Mouse (Mus musculus): Measurements from ENCODE around the gene Emb.
"Not testable (repeated sequence)": the region's sequence is repeated elsewhere in the genome, so short reads cannot be mapped to it uniquely, and the experiment has no call there.

The Emb gene

DNA sequence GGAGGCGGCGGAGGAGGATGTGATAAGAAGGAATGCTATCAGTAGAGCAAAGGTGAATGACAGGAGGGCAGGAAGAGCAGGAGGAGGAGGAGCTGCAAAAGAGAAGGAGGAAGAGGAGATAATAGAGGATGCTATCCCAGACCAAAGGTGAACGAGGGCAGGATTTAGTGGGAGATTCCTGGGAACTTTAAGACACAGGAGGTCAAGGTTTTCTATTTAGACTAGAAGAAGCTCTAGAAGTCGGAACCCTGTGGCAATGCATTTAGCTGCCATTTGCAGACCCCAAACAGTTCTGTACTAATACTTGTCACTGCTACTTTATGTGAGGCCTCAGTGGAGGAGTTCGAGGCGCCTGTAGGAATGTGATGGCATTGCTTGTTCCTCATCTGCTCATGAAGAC, at the start of gene Emb:
TSS of gene Emb (plus strand) at position 301 of the 400 bp plus-strand sequence.
- DNase-seq: no peak

DNA sequence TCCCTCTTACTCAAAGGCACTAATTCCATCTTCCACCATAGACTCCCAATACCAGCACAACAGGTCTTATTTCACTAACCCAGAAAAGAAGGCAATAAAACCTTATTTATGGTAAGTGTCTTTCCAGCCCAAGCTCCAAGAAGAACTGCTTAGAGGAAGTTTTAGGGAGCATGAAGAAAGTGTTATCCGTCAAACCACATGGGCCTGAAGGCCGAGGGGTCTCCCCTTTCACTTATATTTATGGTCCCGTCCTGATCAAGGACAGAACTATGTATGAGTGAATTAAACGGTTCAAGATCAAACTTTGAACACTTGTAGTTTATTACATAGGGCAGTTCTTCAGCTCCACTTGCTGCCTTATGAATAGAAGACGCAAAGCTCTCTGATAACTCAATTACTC, 44.4 kb upstream of the Emb start:
- DNase-seq: no peak

DNA sequence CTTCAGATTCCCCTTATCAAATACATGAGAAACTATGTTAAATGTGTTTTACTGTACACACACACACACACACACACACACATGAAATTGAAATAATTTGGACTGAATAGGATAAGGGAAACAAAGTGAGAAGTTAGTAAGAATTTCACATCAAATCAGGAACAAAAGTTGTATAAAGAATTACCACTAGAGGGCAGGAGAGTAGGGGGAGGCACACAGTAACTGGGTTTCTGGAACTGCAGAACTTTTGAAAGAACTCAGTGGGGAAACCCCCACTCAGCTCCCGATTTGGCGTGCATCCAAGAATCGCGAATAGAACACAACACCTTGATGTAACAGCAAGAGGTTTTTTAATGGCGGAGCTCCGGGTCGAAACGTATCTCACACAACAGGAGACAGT, 43.3 kb upstream of the Emb start:
- no peak for DNase-seq

DNA sequence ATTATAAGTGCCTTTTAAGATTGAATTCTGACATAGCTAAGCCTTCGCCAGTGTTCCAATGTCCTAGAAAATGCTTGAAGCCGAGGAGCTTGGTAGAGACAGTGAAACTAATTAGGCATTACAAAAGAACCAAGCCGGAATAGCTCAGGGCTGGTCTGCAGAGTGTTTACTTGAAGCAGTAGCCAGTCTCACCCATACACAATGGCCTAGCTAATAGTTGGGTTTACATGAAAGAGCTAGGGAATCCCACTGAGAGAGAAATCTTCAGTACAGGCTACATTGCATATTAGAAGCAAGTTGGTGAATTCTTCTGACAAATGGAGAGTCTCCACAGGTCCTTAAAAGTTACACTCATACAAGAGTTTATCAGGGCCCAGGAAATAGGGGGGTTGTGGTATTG, 27.4 kb upstream of the Emb start:
- not testable (repeated sequence) for DNase-seq

GRCm38 (mm10) chr13:117183288-117183687, 25.0 kb upstream of the Emb start:
- no peak for DNase-seq

- DNase-seq: no peak
Measured at GRCm38 (mm10) chr13:117185329-117185728, 23.0 kb upstream of the Emb start.

GRCm38 (mm10) chr13:117192161-117192560, 16.2 kb upstream of the Emb start:
- no peak for DNase-seq

DNA sequence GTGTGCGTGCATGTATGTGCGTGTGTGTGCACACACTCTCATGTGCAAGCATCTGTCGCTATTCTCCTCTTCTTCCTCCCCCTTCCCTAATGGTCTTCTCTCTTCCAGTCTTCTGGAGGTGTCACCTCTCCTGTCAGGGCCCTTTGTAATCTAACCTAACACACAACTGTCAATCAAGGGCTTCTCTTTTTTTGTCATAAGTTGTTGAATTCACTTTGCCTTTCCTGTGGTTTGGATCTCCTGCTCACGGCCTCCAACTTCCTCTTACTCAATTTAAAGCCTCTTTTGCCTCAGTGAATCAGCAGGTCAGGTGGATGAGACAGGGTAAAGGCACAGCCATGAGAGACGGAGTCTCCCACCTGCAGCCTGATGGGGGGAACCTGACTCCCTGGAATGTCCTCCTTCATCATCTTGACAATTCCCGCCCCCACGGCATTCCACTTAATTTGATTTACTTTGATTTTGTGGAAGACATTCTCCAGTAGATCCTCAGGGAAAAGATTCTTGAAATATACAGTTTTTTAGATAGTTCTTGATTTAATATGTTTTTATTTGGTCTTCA, 14.8 kb upstream of the Emb start:
- DNase-seq: no peak

DNA sequence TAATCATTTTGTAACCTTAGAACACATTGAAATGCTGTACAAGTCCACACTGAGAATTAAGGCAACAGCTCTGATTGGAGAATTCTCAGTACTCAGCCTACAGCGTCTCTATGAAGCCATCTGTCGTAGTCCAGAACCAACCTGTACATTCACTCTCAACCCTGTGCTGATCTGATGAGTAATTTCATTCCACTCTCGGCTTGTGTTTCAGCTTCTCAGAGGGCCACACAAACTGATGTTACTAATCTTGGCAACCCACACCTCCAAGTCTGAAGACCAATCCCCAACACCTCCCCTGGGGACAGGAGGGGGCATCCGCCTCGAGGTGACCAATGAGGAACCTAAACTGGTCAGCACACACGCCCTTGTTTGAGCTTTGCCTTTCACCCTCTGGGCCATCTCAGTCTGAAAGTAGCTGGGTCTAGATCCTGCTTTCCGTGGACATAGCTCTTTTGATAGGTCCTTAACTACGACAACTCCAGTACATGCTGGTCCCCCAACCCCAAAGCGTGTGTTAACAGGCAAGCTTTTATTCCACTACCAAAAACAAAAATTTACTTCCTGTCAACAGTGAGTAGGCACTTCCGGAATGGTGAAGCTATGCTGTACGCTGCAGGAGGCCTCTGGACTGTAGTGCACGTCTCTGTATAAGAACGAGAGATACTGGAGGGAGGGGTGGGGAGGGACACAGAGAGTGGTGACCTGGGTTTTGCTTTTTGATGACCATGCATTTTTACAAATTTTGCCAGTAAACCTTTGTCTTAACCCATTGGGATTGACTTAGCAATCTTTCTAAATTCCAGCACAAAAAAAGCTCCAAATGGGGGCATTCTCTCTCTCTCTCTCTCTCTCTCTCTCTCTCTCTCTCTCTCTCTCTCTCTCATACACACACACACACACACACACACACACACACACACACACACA, 12.5 kb upstream of the Emb start:
- DNase-seq: peak; percentile 51

- DNase-seq: no peak
Measured at GRCm38 (mm10) chr13:117197666-117198065, 10.7 kb upstream of the Emb start.

DNA sequence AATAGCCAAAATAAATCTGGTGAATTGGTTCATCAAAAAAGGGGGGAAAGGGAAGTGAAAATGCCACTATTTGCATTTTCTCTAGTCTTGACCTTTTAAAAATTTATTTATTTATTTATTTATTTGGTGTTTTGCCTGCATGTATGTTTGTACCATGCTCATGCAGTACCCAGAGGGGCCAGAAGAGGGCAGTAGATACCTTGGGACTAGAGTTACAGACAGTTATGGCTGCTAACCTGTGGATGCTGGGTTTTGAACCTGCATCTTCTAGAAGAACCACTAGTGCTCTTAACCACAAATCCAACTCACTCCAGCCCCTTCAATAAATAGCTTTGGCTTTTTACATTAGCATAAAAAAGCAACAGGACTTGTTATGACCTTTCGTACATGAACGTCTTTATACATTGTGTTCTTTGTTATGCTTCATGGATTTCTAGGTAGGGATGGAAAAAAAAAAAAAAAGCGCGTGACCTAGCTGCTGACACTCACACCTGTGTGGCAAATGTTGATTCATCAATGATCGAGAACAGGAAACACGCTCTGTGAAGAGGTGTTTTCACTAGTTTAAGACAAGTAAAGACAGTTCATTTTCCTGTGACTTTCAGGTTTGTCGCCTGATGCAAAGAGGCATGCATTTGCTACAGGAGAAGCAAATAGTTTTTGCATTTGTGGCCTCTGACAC, 9.8 kb upstream of the Emb start:
- peak; percentile 92 for DNase-seq

- peak; percentile 60 for DNase-seq
Measured at GRCm38 (mm10) chr13:117202755-117203471, 5.4 kb upstream of the Emb start.

- DNase-seq: no peak
Measured at GRCm38 (mm10) chr13:117204685-117205084, 3.7 kb upstream of the Emb start.

DNA sequence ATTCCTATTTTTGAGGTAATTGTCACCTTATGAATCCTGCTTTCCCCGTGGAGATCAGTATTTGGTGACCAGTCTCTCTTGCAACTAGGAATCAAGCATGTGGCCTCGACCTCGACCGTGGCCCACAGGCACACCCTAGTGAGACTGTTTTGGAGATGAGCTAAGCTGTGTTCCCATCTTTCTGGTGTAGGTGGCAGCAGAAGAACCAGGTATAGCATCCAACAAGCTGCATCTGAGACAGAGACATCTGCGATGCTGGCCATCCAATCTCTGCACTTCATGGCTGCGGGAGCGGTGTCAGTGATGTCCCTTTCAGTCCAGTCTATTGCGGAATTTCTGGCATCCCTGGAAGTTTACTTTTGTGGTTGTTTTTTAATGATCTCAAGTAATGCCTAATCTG, 2.3 kb upstream of the Emb start:
- peak; percentile 45 for DNase-seq

DNA sequence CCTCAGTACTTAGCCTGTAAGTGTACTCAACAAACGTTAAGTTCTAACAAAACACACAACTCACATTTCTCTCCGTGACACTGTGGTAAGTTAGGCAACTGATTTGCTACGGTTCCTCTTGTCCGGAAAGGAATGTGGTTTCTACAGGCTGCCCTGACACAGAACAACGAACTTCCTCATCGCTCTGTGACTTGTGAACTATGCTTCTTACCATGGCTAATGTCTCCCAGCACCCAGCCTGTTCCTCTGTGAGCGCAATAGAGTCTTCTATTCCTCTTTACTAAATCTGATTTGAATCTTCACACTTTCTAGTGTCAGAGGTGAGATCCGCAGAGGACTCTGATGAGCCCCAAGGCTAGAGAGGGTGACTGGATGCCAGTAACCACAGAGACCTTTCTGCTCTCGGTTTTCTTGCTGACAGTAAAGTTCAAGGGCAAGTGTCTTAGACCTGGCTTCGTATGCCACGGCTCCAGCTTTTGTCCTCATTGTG, 3.1 kb downstream of the Emb start:
- DNase-seq: peak; percentile 62

DNA sequence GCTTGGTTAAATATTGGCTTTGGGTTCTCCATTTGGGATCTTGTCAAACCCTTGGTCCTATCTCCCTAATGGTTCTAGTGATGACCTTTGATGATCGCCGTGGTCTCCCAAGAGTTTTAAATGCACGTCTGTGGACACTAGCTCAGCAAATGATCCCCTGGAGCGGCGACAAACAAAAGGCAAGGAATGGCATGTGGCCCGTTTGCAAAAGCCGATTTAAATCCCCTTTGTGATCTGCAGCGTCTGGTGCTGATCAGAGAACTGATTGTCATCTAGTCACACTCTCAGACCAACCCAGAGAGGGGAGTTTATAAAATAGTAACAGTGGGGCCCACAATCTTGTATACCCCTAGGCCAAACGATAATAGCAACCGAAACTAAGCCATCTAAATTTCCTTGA, 7.1 kb downstream of the Emb start:
- peak; percentile 46 for DNase-seq

DNA sequence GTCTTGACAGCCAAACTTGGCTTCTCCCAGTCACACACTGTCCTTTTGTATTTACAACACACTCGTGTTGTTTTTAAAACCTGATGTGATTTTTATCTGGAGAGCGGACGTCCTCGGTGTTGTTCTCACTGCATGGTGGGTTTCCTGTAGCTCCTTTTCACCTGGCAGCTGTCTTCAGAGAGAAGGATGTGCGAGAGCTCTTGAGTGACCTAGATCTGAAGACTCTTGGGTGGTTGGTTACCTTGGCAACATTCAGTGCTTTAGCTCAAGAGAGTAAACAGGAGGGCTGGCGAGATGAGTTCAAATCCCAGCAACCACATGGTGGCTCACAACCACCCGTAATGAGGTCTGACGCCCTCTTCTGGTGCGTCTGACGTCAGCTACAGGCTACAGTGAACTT, 7.8 kb downstream of the Emb start:
- peak; percentile 79 for DNase-seq

DNA sequence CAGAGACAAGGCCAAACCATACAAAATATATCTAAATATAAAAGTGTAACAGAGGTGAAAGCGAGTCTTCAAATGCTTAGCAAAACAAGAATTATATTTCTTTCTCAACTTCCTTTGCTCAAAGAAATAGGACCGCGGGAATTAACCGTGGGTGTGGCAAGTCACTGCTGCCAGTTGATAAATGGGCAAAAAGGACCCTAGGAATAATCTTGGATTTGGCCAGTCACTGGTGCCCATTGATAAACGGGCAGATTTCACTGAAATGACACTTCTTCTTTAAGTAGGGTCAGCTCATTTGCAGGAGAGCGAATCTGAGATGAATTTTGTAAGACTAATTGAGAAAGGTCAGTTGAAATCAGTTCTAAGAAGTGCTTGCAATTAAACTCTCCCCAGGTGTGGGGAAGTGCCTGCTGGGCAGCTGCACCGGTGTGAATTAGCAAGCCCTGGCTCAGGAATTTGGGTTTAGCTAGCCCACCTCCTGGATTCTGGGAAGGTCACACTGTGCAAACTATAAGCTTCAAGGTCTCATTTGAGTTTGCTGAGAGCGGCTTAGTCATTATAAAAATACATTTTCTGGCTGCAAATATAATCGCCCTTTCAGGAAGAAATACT, 8.5 kb downstream of the Emb start:
- no peak for DNase-seq

GRCm38 (mm10) chr13:117217621-117218020, 9.3 kb downstream of the Emb start:
- DNase-seq: no peak

DNA sequence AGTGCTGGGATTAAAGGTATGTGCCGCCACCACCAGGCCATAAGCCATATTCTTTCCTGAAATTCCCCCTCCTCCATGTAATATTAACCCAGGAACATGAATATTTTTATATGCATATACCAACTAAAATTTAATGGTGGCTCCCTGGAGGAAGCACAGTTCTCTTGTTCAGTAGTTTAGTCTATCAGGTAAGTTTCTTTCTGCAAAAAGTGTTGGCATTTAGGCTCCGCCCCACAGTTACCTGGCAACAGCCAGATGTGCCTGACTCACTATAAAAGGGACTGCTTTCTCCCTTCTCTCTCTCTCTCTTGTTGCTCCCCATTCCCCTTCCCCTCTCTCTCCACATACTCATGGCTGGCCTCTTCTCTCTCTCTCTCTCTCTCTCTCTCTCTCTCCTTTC, 9.8 kb downstream of the Emb start:
- DNase-seq: peak; percentile 75

DNA sequence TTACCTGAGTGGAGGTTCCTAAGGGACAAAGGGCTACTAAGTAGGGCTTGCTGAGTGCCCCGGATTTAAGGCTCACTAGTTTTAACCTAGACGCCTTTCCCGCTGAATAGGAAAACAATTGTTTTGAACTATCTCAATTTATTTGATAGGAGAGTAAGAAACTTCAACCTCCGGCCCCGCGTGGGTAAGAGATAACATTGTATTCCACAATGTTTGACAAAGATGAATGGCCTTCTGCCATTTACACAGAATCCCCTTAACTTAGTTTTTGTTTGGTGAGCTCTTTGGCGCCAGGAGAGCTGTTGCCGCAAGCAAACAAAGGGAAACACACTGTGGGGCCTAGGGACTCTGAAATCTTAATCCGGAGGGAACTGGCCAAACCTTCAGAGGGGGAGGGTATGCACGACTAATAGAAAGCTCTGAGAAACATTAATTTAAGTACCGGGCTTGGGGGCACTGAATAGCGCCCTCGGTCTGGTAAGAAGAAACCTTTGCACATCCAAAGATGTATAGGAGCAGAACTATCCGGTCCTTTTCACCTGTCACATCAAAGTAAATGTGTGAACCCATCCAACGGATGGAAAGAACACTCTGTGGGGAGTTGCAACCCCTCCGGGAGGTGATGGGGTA, 11.7 kb downstream of the Emb start:
- DNase-seq: no peak
